Mouse (Mus musculus) mature B cell (primary cell): ENCODE measurements at regions not wholly inside any gene's neighbourhood (a gene's known extent, or its start where the extent isn't known, plus 50 kb on each side); places are given as distances from the start of the nearest gene placed in this dataset.

Experiments used
- in situ Hi-C: fragments of 300-500 bp; cut with MboI; formaldehyde crosslinking; loops from 2 replicates; pipeline ENCODE4 v1.14.3; 2019

DNA sequence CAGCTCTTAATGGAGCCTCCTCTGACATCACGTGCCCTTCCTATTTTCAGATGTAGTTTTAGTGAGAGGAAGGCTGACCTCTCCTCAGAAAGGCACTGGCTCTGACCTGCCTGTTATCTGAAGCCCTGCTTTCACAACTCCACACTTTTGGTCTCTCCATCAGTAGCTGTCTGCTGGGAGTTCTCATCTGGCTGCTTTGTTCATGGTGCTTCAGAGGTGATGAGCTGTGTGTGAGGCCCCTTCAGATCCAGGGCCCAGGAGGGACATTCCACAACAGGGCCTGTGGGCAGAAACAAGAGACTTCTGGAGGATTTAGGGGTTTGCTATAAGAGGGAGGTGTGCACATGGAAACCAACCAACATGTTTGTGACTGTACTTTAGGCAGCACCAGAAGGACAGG lies 50.8 kb upstream of the Fhl2 start:
- in situ Hi-C loops, result no loop called here

DNA sequence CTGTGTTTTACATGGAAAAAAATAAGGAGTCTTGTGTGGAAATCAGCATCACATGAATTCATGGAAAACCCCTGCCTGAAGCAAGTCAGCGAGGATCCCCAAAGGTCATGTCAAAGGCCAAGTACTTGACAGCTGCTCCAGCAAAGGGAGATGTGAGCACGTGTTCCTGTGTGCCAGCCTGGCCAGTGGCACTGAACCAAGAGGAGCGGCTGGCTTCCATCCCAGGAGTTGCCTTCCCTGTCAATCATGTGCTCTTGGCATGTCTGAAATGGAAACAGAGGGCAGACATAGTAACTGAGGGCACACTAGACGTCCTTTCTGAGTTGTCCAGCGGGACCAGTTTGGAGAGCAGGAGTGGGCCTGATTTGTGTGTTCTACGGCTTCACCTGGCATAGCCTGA lies 53.5 kb upstream of the Fhl2 start:
- in situ Hi-C loops, result loop anchor here (25.0 kb wide), 1 partner anchor 338 kb away; no protein-coding TSS in a partner anchor

DNA sequence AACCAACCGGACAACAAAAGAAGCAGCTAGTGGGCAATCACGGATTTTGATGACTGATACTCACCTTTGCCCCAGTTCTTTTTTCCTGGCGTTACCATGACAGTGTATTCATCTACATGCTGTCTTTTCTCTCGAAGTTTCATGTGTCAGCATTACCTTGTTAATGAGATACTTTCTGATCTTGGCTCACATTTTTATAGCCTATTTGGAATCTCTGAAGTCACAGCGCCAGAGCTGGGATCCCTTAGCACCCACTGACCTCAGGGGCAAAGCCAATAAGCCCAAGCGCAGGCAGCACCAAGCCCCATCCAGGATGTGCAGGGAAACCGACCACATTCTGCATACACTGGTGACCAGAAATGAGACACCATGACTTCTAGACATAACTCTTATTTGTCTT lies 54.6 kb upstream of the Fhl2 start:
- in situ Hi-C loops, result loop anchor here (25.0 kb wide), 1 partner anchor 339 kb away; no protein-coding TSS in a partner anchor

DNA sequence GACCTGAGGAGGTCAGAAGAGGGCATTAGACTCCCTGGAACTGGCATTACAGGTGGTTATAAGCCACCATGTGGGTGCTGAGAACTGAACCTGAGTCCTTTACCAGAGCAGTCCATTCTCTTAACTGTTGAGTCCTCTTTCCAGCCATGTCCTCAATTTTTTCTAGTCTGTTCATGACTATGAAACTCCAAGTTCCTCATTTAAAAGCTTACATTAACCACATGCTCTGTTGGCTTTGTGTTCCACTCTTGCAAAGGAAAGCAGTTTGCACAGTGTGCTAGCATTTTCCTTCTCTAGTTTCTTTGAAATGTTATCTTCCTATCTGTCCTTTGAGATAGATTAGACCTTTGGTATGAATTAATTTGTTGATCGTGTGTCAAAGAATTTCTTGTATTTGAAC lies 57.3 kb upstream of the Fhl2 start:
- in situ Hi-C loops, result loop anchor here (25.0 kb wide), 1 partner anchor 342 kb away; no protein-coding TSS in a partner anchor

DNA sequence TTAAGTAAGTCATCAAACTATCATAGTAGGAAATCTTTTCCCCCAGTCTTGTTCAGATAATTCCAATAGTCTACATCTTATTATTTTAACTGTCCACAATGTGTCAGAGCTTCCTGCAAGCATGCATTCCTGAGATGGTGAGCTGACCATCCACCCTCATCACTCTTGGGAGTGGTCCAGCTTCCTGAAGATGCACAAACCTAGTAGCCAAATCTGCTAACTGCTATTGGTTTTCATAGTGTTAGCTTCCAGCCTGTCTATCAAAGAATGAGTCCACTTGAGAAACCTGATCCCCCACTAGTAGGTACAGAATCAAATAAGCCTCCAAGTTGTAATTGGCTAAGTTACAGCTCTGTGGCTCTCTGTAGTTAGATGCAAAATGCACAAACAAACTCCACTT lies 59.3 kb upstream of the Fhl2 start:
- in situ Hi-C loops, result loop anchor here (5.0 to 25.0 kb wide), 2 partner anchors 119 to 344 kb away; no protein-coding TSS in a partner anchor

DNA sequence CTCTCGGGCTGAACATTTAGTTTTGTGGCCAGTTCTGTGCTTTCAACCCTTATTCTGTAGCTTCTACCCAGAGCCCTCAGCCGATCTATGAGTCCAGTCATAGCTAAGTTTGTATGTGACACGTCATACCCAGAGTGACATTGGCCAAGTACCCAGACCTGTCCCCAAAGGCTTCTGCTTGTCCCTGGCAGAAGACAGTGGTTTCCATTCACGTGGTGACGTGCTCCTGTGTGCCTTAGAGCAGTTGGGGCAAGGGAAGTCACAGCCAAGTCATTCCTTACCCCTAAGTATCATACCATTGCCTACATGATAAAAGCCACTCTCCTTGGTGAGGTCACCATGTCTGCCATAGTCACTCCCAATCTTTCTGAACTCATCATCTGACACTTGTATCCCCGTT lies 61.1 kb upstream of the Fhl2 start:
- in situ Hi-C loops, result loop anchor here (5.0 to 25.0 kb wide), 2 partner anchors 121 to 346 kb away; no protein-coding TSS in a partner anchor

DNA sequence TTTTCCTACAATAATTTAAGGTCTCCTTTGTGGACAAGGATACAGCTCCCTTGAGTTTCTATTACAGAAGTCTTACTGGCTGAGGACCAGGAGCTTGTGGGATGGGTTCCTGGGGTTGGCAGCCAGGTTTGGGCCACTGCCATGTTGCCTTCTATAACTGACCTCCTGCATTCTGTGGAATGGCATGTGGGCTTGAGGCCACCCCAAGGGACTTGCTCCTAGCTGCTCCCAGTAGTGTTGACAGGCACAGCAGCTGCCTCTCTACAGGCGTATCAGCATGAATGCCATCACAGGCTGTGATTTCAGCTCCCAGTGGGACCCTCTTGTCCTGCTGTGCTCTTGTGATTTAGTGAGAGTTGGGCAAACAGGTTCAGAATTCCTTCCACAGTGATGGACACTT lies 63.1 kb upstream of the Fhl2 start:
- in situ Hi-C loops, result loop anchor here (5.0 to 25.0 kb wide), 2 partner anchors 123 to 348 kb away; no protein-coding TSS in a partner anchor

DNA sequence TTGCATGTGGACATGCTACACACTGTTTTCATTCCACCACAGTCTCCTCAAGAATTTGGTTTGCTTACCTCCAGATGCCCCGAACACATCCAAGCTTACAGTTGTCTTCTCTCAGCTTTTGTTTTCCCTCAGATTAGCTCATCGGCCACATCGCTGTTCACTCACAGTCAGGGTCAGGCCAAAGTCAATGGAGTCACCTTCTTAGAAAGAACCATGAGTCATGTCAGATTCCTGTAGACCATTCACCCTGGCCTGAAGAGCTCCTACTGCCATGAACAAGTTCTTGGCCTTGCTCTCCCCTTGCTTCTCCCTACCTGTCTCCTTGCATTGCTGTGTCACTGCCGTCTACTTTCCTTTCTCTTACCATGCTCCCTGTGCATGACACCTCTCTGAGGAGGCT lies 63.7 kb upstream of the Fhl2 start:
- in situ Hi-C loops, result loop anchor here (25.0 kb wide), 1 partner anchor 348 kb away; no protein-coding TSS in a partner anchor

DNA sequence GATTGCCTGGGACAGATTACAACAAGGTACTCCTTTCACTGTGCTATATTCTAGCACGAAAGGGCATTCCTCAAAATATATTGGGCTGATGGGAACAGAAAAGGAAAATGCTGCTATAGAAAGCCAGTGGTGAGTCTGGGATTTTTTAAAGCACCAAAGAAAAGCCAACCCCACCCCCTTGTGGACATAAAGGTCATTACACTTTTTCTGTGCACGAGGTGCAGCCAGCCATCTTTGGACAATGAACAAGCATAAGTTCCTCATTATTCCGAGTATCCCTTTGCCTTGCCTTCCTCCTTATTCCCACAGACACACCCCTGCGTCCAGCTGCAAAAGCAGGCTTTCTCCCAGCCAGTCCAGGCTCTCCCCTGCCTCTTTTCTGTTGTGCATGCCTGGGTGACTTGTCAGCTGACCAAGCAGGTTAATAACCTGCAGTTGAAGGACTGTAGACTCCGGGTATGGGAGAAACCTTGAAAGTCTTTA lies 67.7 kb upstream of the Fhl2 start:
- in situ Hi-C loops, result loop anchor here (25.0 kb wide), 1 partner anchor 352 kb away; no protein-coding TSS in a partner anchor

DNA sequence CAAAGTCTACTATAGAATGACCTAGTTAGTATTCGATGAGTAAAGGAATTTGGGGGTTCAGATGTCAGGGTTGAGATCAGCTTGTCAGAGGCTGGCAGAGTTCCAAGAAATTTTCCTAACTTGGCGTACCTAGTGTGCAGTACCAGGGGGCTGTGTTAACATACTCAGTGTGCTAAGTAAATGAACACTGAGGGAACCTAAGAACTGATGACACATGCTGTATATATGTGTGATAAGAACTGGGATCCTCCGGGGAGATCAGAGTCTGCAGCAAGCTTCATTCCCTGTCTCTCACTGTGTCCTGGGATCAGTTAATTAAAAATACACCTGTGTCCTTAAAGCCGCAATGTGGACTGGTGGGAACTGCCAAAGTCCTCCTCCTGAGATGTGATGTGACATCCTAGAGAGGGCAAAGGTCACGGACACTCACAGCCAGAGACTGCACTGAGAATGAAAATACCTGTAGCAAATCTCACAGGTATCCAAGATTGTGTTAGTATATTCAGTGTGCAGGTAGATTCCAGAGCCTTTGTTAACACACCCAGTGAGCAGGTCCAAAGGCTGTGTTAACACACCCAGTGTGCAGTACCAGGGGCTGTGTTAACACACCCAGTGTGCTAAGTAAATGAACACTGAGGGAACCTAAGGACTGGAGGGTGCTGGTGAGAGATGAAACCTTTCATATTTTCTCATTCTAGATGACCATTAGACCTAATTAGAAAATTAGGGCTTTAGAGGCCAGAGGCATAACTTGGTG lies 69.1 kb upstream of the Fhl2 start:
- in situ Hi-C loops, result loop anchor here (25.0 kb wide), 1 partner anchor 354 kb away; no protein-coding TSS in a partner anchor

DNA sequence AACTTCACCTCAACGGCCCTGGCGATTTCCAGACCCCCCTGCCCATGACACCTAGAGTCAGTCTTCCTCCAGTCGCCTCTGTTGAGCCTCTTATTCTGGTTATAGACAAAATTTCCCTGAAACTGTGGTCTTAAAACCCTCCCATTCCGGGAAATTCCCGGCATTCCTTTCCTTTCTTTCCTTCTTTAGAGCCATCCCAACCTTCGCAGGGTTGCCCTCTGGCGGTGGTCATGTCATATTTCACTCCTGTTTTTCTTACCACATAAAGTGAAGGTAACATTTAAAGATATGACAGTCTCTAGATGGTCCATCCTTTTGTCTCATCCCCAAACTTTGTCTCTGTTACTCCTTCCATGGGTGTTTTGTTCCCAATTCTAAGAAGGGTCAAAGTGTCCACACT lies 72.9 kb upstream of the Fhl2 start:
- in situ Hi-C loops, result loop anchor here (25.0 kb wide), 1 partner anchor 357 kb away; no protein-coding TSS in a partner anchor

DNA sequence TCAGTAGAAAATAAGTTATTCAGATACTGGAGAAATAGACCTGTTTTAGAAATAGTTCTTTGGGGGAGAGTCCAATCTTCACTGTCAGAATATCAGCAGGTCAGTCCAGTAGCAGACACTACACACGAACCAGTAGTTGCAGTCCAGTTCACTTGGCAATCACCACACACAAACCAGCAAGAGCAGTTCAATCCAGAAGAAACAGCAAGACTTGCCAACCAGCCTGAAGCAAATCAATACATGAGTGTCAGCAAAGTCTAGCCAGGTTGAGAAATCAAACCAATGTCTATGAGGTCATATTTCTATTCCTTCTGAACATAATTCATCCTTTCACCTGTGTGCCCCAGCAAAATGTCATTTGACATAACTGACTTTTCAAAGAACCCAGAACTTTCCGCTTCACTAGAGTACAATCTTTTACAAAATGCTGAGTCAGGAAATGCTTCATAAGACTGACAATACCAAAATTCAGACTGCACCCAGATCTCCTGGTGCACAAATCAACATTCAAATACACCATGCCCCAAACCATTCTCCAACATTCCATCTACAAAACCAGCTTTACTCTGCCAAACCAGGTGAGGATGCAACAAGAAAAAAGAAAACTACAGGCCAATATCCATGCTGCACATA lies 76.6 kb upstream of the Fhl2 start:
- in situ Hi-C loops, result loop anchor here (25.0 kb wide), 1 partner anchor 361 kb away; no protein-coding TSS in a partner anchor

DNA sequence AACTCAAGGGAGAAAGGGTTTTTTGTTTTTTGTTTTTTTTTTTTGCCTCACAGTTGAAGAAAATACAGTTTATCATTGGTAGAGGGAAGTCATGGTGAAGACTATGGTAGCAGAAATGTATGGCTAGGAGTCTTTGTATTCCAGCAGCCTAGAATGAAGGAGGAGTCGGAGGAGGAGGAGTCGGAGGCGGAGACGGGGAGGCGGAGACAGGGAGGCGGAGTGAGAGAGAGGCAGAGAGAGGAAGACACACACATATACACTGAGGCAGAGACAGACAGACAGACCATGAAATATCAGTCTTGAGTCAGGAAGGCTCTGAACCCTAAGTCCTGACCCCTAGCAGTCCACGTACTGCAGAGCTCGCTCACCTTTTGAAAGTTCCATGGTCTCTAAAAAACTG lies 95.0 kb upstream of the Fhl2 start:
- in situ Hi-C loops, result no loop called here

DNA sequence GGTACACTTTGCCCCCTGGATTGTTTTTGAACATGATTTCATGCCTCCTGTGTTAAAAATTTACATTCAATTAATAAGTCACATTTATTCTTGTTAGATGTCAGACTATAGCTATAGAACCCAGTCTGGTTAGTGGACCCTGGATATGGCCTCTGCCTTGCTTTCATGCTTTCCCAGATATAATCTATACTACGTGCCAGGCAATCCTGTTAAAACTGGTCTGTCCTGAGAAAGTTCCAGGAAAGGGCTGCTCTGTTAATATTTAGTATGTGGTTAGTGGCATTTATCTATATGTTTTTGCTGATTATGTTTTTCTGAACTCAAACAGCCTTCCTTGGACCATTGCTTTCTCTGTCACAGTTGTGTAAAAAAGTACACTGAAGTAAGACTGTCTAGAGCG lies 95.8 kb upstream of the Fhl2 start:
- in situ Hi-C loops, result no loop called here

DNA sequence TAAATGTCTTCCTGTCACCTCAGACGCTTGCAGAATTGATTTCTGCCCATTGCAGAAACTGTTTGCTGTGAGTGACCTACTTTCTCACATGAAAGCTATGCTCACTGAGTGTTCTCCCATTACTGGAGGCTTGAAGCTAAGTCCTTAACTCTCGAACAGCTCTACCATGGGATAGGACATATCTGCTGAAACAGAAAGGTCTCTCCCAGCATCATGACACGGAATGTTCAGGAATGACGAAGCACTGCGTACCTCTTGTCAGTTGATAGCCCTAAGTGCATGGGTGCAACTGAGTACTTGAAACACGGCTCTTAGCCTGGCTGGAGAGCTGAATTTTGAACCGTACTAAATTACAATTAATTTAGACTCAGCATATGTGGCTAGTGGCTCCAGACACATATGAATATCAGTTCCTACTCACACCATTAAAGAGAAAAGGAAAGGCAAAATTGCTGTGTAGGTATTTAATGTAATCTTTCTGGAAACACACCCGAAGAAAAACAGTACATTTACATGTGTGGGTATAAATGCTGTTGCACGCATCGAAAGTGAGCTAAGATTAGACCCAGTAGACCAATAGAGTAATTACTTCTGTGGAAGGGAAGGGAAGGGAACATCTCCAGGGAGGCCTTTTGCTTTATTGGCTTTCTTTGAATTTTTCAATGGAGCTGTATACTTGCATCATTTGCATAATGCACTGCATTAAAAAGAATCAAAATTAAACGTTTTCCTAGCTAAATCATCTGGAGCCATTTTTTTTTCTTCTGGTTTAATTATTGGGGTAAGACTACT lies 97.6 kb upstream of the Fhl2 start:
- in situ Hi-C loops, result no loop called here

DNA sequence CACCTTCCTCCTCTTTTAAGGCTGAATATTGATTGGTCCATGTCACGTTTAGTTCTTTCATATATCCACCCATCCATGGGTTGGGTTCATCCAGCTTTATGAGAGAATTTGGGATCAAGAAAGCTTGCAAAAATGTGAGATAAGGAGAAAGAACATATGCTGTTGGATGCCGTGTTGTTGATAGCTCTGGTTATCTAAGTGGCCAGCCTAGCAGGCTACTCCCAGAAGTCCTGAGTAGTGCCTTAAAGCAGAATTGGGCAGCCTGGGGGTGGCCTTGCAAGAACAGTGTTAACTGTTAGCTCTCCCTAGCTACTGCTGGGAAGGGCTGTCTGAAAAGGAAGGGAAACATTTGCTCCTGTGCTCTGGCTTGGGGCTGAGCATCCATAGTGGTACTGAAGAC lies 100.8 kb upstream of the Fhl2 start:
- in situ Hi-C loops, result no loop called here

DNA sequence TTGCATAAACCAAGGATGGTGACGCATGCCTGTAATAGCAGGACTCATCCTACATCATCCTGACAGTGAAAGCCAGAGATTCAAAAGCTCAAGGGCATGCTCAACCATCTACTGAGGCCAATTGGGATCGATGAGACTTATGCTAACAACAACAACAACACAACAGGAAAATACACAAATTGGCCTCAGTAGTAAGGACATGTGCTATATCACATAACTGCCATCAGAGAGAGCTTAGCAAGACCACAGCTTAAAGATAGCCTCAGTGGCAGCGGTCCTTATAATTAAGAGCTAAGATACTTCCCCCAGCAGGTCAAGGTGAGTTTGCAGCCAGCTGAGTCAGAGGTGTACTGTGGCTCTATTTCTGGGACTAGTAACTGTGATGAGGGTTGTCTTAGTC lies 102.0 kb upstream of the Fhl2 start:
- in situ Hi-C loops, result no loop called here

DNA sequence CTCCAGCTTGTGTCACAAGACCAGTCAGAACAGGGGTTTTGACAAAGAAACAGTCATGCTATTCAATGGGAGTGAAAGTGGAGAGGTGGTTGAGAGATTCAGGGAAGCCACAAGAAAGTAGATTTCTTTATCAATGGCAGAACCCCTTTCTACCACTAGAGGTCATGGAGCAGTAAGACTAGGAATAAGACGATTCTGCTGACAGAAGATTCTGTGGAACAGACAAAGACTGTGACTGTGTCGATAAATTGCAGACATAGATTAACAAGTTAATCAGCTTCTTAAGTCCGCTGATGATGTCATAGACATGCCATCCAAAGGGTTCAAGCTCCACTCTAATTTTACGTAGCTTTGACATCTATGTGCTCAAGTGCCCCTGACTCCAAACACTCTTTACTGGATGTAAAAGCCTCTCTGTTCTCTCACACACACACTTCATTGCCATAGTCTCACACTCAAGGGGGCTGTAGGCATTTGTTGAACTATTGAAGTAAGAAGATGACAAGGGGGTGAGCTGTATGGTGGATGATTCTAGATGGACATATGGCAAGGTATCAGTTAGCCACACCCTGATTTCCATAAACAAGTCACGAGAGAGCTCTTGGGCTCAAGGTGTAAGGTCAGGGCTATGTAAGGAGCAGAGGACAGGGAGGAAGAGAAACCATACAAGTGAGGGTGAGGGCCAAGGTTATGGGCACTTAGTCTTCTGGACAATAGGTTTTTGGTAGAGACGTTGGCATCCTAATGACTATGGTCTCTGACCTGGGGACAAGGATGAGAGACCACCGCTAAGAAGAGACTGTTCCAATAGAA lies 102.9 kb upstream of the Fhl2 start:
- in situ Hi-C loops, result no loop called here

DNA sequence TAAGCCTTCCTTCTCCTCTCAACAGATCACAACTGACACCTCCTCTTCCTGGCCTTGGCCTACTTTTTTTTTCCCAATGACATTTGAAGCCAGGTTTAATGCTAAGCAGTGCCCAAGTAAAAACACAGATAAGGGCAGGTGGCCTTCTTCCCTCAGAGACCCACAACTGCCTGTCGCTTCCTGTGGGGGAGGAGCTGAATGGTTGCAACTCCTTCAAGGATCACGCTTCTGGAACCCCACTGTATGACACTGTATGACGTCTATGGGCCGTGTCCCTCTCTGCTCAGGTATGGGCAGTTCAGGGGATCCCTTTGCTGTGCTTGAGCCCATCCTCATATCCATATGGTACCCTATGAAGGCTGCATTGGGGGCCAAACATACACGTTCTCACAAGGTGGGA lies 103.9 kb upstream of the Fhl2 start:
- in situ Hi-C loops, result no loop called here

DNA sequence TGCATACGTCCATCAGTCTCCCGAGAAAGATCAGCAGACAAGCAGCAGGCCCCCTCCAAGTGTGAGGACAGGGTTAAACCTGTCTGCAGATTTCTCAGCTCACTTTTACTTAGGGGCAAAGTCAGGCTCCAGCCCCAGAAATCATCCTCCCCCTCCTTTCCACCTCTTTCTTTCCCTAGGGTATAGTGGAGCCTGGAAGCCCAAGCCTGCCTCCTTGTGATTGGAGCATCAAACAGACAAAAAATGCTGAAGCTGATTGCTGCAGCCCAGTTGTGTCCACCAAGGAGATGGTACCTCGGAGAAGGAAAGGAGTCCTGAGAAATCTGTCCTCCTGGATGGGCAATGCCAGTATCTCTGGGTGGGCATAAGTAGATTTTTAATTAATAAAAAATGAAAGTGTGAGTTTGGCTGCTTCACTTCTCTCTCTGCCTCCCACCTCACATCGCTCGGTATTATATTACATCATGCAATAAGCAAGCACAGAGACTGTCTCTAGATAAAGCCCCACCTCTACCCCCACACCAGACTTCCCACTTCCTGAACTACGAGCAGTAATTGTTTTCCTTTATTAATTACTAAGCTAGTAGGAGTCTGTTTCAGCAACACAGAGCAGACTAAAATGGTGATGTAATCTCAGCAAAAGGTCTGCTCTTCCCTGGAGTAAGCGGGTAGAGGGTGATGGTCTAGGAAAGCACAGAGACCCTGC lies 105.2 kb upstream of the Fhl2 start:
- in situ Hi-C loops, result no loop called here
